Mouse (Mus musculus) lung, postnatal 0 days (tissue): ENCODE measurements around the gene Omt2a.
"Not testable (repeated sequence)": the region's sequence is repeated elsewhere in the genome, so short reads cannot be mapped to it uniquely, and the experiment has no call there.

ENCODE experiments used
- CTCF ChIP-seq: IDR thresholded peaks from 2 replicates; pipeline ENCODE4 v1.5.1; 2016; ENCODE audit warnings: antibody characterized with exemption, mild to moderate bottlenecking
- EP300 ChIP-seq: IDR thresholded peaks from 2 replicates; pipeline ENCODE4 v1.6.1; 2016; ENCODE audit warnings: antibody characterized with exemption, mild to moderate bottlenecking, control low read depth

GRCm38 (mm10) chr9:78294781-78295180, 19.8 kb downstream of the Omt2a start:
- not testable (repeated sequence) for TF ChIP-seq CTCF, EP300
